Mouse (Mus musculus) midbrain, postnatal 0 days (tissue): ENCODE measurements around the gene Ykt6. TPM values are rescaled to one million over a fixed set of nuclear protein-coding genes. Genes with fewer than 3 reads are reported as not detected.
A peak's percentile ranks its signal among the peaks of the same experiment; 100 is the strongest.

ENCODE experiments used
- ATAC-seq: fragments of 200-750 bp; cut with Nextera tagmentation; 2 replicates; pipeline ENCODE4 v1.8.0; 2017; ENCODE audit warnings: moderate number of reproducible peaks, mild to moderate bottlenecking, moderate TSS enrichment, moderate library complexity; ENCODE audit not compliant: low FRiP score
- DNase-seq: peaks from one replicate; pipeline ENCODE4 v3.0.0-alpha.2; 2015; ENCODE audit warnings: low spot score
- H3K27ac ChIP-seq: fragments of 300-500 bp; sonication (generic); 2 replicates; pipeline ENCODE4 v1.5.1; 2014; ENCODE audit warnings: low read depth, mild to moderate bottlenecking, low read length, mixed read lengths
- H3K27me3 ChIP-seq: fragments of 300-500 bp; sonication (generic); 2 replicates; pipeline ENCODE4 v1.6.1; 2014; ENCODE audit warnings: low read length, control low read depth, mixed read lengths; ENCODE audit not compliant: insufficient read depth
- H3K36me3 ChIP-seq: fragments of 300-500 bp; sonication (generic); 2 replicates; pipeline ENCODE4 v1.6.1; 2014; ENCODE audit warnings: low read length, control low read depth, mixed read lengths; ENCODE audit not compliant: insufficient read depth
- H3K4me1 ChIP-seq: fragments of 300-500 bp; sonication (generic); 2 replicates; pipeline ENCODE4 v1.6.1; 2014; ENCODE audit warnings: mild to moderate bottlenecking, control low read depth, antibody characterized with exemption, low read length, mixed read lengths; ENCODE audit not compliant: insufficient read depth
- H3K4me2 ChIP-seq: fragments of 300-500 bp; sonication (generic); 2 replicates; pipeline ENCODE4 v1.6.1; 2014; ENCODE audit warnings: low read depth, mild to moderate bottlenecking, low read length, mixed read lengths; ENCODE audit not compliant: poor library complexity, severe bottlenecking
- H3K4me3 ChIP-seq: fragments of 300-500 bp; sonication (generic); 2 replicates; pipeline ENCODE4 v1.5.1; 2014; ENCODE audit warnings: low read depth, mild to moderate bottlenecking, low read length, moderate library complexity
- H3K9ac ChIP-seq: fragments of 300-500 bp; sonication (generic); replicated peaks from 2 replicates; pipeline ENCODE4 v1.6.1; 2014; ENCODE audit warnings: mild to moderate bottlenecking, low read length, moderate library complexity, mixed read lengths; ENCODE audit not compliant: poor library complexity, severe bottlenecking
- H3K9me3 ChIP-seq: fragments of 300-500 bp; sonication (generic); 2 replicates; pipeline ENCODE4 v1.6.1; 2016; ENCODE audit warnings: low read length, control low read depth
- CTCF ChIP-seq: IDR thresholded peaks from 2 replicates; pipeline ENCODE4 v1.5.1; 2016; ENCODE audit warnings: antibody characterized with exemption, mild to moderate bottlenecking
- WGBS: fragments of 180-500 bp; shearing (Covaris S2); extraction: QIAGEN DNeasy Blood & Tissue Kit; methylation state at CpG from one replicate; pipeline ENCODE4 v1.1.7; 2014; 5-methylcytosine and 5-hydroxymethylcytosine counted together
- polyA plus RNA-seq: library from polyadenylated mRNA; unstranded; fragments of >200 nt; fragmentation: Nextera tagmentation; extraction: Ambion mirVana; gene quantifications from 2 replicates; pipeline ENCODE4 v1.2.1, GENCODE M21; 2015
- total RNA-seq: library from RNA; depleted of rRNA; stranded (reverse); fragments of >200 nt; gene quantifications from 2 replicates; pipeline ENCODE4 v1.2.3, GENCODE M21; 2014

The Ykt6 gene
- total and polyA plus RNA-seq, 2 experiments from 2014 or later, result 87.0 to 151 TPM

DNA sequence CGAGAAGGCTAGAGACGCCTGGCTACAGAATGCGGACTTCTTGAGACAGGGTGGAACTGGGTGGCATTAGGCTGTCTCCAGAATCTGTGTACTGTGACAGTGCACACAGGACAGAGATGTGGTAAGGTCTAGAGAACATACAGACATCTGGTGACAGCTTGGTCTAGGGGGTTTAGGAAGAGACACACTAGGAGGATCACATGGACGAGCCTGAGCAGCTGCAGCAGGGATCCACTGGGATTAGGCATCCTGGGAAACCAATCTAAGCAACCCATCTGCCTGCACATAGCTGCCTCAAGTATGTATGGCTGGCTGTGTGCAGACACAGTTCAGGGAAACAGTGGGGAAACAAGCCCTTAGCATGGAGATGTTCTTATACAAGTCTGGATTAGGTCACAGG, 41.6 kb upstream of the Ykt6 start:
- no peak for TF ChIP-seq CTCF
- WGBS, result 74% methylated on average over 4 of the region's 4 CpGs
- Histone ChIP-seq H3K4me2 (no peak overlapping the region), H3K36me3 (no peaks in the 10 kb centered on the region), H3K4me3 (no peak overlapping the region), H3K27me3 (no peaks in the 10 kb centered on the region), H3K4me1 (no peaks in the 10 kb centered on the region), H3K9ac (no peak overlapping the region), H3K27ac (no peak overlapping the region), H3K9me3 (no peaks in the 10 kb centered on the region)
- ATAC-seq (no peak), DNase-seq (peak; percentile 42)

DNA sequence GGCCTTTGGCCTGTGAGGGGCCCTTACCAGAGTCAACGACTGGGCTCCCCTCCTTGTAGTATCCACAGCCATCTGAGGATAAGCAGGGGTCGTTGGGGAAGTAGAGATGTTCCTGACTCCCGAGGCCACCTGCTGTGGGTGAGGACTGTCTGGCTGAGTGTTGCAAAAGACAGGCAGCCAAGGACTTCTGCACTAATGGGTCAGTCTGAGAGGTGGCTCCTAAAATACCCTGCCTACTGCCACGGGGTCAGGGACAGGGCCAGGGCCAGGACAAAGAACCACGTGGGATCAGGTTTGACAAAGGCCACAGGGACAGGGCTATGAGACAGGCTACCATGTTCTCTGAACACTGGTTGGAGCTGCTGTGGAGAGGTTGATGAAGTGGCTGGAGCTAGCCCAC, 40.6 kb upstream of the Ykt6 start:
- H3K4me1 ChIP-seq, result no peaks in the 10 kb centered on the region
- no peak overlapping the region for H3K4me3 ChIP-seq
- H3K36me3 ChIP-seq, result no peaks in the 10 kb centered on the region
- DNase-seq, result no peak
- H3K4me2 ChIP-seq, result no peak overlapping the region
- no peak for ATAC-seq
- TF ChIP-seq CTCF, result no peak
- no peaks in the 10 kb centered on the region for H3K27me3 ChIP-seq
- H3K9me3 ChIP-seq, result no peaks in the 10 kb centered on the region
- no peak overlapping the region for H3K27ac ChIP-seq
- H3K9ac ChIP-seq, result no peak overlapping the region
- WGBS, result 58% methylated on average over 5 of the region's 5 CpGs

DNA sequence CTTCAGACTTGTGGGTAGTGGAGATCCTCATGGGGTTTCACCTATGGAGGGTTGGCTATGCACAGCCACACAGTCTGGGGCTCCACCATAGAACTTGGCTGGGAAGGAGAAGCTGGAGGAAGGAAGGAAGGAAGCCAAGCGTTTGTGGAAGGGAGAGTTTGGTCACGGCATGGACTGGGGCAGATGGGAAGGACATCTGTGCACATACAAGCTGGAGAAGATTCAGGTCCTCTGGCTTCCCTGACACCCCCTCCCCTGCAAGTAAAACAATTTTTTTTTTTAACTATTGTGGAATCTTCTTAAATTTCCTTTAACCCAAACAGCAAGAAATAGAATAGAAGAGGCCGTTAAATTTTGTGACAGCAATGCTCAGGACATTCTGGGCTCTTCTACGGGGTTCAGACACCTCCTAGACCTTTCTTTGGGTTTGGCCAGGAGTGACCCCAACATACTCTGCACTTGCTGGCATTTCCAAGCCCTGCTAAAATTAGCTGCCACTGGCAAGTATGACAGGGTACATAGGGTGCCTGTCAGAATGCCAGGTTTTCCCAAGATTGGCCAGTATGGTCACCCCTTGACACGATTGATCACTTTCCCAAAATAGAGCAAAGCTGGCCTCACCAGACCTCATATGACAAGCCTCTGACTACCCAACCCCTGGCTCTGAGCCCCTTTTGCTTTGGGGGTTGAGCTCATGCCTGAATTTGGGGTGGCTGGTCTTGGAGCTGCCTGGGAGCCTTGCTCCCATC, 39.9 kb upstream of the Ykt6 start:
- Histone ChIP-seq H3K4me1 (no peaks in the 10 kb centered on the region), H3K4me3 (no peak overlapping the region), H3K27me3 (no peaks in the 10 kb centered on the region), H3K36me3 (no peaks in the 10 kb centered on the region), H3K4me2 (no peak overlapping the region), H3K27ac (no peak overlapping the region), H3K9me3 (no peaks in the 10 kb centered on the region), H3K9ac (no peak overlapping the region)
- DNase-seq, result no peak
- 83% methylated on average over 5 of the region's 5 CpGs for WGBS
- no peak for ATAC-seq
- no peak for TF ChIP-seq CTCF

DNA sequence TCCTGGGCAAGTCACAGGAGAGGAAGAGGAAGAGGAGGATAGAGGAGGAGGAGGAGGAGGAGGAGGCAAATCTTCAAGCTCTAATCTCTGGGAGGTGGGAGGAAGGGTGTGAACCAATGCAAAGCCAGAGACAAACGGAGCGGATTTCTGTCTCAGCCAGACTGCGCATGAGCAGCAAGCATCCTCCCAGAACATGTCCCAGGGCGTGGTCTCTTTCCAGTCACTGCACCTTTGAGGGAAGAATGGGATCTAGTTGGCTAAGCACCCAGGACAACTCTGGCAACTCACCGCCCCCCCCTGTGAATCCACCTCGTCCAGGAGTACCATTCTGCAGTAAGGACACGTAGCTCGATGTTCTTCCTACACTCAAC, 39.3 kb upstream of the Ykt6 start:
- no peak overlapping the region for H3K27ac ChIP-seq
- WGBS, result 72% methylated on average over 8 of the region's 8 CpGs
- H3K27me3 ChIP-seq, result no peaks in the 10 kb centered on the region
- H3K9ac ChIP-seq, result no peak overlapping the region
- no peaks in the 10 kb centered on the region for H3K4me1 ChIP-seq
- no peak overlapping the region for H3K4me2 ChIP-seq
- TF ChIP-seq CTCF, result no peak
- H3K9me3 ChIP-seq, result no peaks in the 10 kb centered on the region
- no peaks in the 10 kb centered on the region for H3K36me3 ChIP-seq
- no peak for DNase-seq
- no peak overlapping the region for H3K4me3 ChIP-seq
- ATAC-seq, result no peak

DNA sequence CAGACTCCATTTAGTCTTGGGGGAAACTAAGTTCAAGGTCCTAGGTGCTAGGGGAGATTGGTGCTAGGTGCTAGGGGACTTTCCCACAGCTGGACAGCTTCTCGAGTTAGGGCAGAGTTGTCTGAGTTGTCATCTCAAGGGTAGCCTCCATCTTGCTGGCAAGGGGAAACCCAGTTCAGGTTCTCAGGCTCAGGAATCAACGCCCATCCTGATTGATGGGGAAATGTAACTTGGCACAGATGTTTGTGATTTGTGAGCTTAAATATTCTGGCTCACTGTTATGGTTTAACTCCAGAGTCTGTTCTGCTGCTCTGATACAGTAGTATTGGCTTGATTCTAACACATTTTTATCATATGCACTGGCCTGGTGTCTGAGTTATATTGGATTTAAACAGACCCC, 37.4 kb upstream of the Ykt6 start:
- no peak for TF ChIP-seq CTCF
- WGBS, result 82% methylated on average over 2 of the region's 2 CpGs

DNA sequence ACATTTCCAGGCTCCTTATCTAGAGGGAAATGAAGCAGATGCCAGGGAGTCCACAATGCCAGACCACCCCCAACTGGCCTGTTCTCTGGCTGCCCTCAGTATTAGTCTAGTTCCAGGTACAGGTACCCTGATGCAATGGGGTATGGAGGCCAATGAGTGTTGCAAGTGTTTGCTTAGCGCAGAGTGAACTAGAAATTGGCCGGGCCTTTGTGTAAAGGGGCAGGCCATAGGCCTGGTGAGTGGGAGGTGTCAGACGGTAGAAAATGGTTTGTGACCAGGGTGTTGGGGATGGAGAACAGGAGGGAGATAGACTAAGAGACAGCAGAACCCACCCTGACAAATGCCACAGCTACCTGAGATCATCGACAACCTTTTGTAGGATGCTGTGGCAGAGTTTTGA, 35.9 kb upstream of the Ykt6 start:
- Histone ChIP-seq H3K9ac (no peak overlapping the region), H3K36me3 (no peaks in the 10 kb centered on the region), H3K27ac (no peak overlapping the region), H3K9me3 (no peaks in the 10 kb centered on the region), H3K4me2 (no peak overlapping the region), H3K4me3 (no peak overlapping the region), H3K27me3 (no peaks in the 10 kb centered on the region), H3K4me1 (no peaks in the 10 kb centered on the region)
- WGBS, result 94% methylated on average over 4 of the region's 4 CpGs
- TF ChIP-seq CTCF, result no peak
- no peak for DNase-seq
- ATAC-seq, result no peak

More for the DNA sequence above, 37.4 kb upstream of the Ykt6 start:
- DNase-seq, result no peak
- ATAC-seq, result no peak
- Histone ChIP-seq H3K27ac (no peak overlapping the region), H3K4me3 (no peak overlapping the region), H3K4me2 (no peak overlapping the region), H3K27me3 (no peaks in the 10 kb centered on the region), H3K9ac (no peak overlapping the region), H3K9me3 (no peaks in the 10 kb centered on the region), H3K4me1 (no peaks in the 10 kb centered on the region), H3K36me3 (no peaks in the 10 kb centered on the region)
